Mouse (Mus musculus): ENCODE data around the gene Zfp599.

GRCm38 (mm10) chr9:22278733-22279132 lies 19.0 kb upstream of the Zfp599 start:
- TF ChIP-seq CTCF (IDR thresholded peaks at IDR 0.05; ENCODE audit: control insufficient read depth, insufficient read depth, low read length), result no peak
- no peak for TF ChIP-seq POLR2A (IDR thresholded peaks at IDR 0.05; ENCODE audit: borderline replicate concordance, control insufficient read depth, low read depth, low read length)
